17 mouse cellular contexts compared by ENCODE assay signal in genomic region chr6:137024541-137024940, GRCm38 (mm10).
"Had no signal": no experiment of that assay in that cellular context is flagged by ENCODE, and none has a peak within 500 bp of the region (broad histone marks: within the 10 kb centered on the region; RNA-seq: fewer than 3 reads in every experiment).

No protein-coding gene starts in this region.

- H3K27ac ChIP-seq: liver, embryonic 15.5 days; macrophage; midbrain, embryonic 13.5 days; midbrain, embryonic 15.5 days; neural tube, embryonic 12.5 days; stomach, embryonic 15.5 days; stomach, postnatal 0 days had no signal

- H3K4me1 ChIP-seq: liver, embryonic 15.5 days; megakaryocyte, embryonic 14.5 days; midbrain, embryonic 13.5 days; midbrain, embryonic 15.5 days; neural tube, embryonic 12.5 days; stomach, embryonic 15.5 days had no signal

- H3K36me3 ChIP-seq: liver, embryonic 15.5 days; midbrain, embryonic 13.5 days; midbrain, embryonic 15.5 days; neural tube, embryonic 12.5 days; stomach, embryonic 15.5 days had no signal

- H3K9me3 ChIP-seq: liver, embryonic 15.5 days; megakaryocyte, embryonic 14.5 days; midbrain, embryonic 13.5 days; midbrain, embryonic 15.5 days; neural tube, embryonic 12.5 days; stomach, embryonic 15.5 days had no signal

- H3K27me3 ChIP-seq: liver, embryonic 15.5 days; megakaryocyte, embryonic 14.5 days; midbrain, embryonic 13.5 days; midbrain, embryonic 15.5 days; neural tube, embryonic 12.5 days; stomach, embryonic 15.5 days had no signal

- DNase-seq: liver, postnatal 0 days; lung, adult 2 months; lung, postnatal 14 days; lung, postnatal 36 days; right cerebral cortex, postnatal 14 days; thymus, adult 2 months; thymus, postnatal 25 days; thymus, postnatal 4 days had no signal

- ATAC-seq: liver, postnatal 0 days; midbrain, embryonic 13.5 days; midbrain, embryonic 15.5 days had no signal

- H3K4me2 ChIP-seq: liver, embryonic 15.5 days; midbrain, embryonic 11.5 days; midbrain, embryonic 13.5 days; midbrain, embryonic 15.5 days; neural tube, embryonic 12.5 days; stomach, embryonic 15.5 days had no signal

- H3K4me3 ChIP-seq: liver, embryonic 15.5 days; megakaryocyte, embryonic 14.5 days; midbrain, embryonic 13.5 days; midbrain, embryonic 15.5 days; neural tube, embryonic 12.5 days; stomach, embryonic 15.5 days had no signal

- H3K9ac ChIP-seq: liver, embryonic 15.5 days; liver, postnatal 0 days; midbrain, embryonic 13.5 days; midbrain, embryonic 15.5 days; neural tube, embryonic 12.5 days; stomach, embryonic 15.5 days had no signal
